In the genomic region with DNA sequence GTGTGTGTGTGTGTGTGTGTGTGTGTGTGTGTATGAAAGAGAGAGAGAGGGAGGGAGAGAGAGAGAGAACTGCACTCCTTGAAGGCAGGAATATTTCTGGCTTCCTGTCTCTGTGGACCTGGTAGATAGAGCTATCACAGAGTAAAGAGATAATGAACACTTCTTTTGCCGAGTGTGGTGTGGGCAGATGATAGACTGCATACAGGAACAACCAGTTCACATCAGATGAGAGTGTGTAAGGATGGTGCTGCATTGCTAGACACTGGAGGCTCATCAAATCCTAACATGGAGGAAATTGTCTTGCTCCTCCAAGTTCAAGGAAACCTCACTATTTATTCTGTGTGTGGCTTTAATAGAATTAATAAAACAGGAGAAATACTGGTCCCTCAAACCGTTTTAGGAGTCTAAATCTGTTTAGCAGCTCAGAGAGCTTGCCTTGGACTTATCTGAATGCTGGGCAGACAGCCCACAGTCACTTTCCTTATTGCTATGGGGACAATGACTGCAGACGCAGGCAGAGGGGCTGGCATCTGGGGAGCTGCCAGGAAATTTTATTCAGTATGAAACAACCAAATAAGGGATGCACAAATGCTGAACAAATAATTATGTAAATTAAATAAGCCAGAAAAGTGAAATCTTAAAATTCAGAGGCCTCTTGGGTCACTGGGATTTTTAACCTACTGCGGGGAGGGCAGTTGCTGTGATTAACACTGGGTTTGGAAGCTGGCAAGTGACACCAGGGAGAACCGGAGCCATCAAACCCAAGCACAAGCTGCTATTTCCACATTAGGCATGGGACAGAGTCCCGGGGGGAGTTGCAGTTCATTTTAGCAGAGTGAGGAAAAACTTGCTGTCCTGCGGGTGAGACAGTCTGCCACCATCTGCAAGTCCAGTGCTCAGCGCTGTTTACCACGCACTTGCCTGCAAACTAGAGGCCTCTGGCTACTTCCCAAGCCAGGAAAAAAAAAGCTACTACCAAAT, we compare ENCODE assay signal across 10 mouse cellular contexts. TPM values are rescaled to one million over a fixed set of nuclear protein-coding genes. Genes with fewer than 3 reads are reported as not detected.
DNase-seq lines count a peak whose midpoint lies in the region; ATAC-seq and TF ChIP-seq lines count a peak whose summit lies in the region.
"Had no signal": no experiment of that assay in that cellular context is flagged by ENCODE, and none has a peak within 500 bp of the region (broad histone marks: within the 10 kb centered on the region; RNA-seq: fewer than 3 reads in every experiment).

No protein-coding gene starts in this region.

- DNase-seq in left cerebral cortex, adult 2 months (ENCODE audit: extremely low spot score in 1 of 2, low spot score in 2 of 2) = peak in 1 of 2 experiments; percentile 33
- DNase-seq in left cerebral cortex, adult 11 months (ENCODE audit: low spot score) = no peak
- DNase-seq in cerebellum, postnatal 25 days = peak; percentile 13 to 31
- peak; percentile 81 for DNase-seq in heart, postnatal 0 days (ENCODE audit: low spot score)
- DNase-seq in lung, embryonic 14.5 days = peak; percentile 76
- DNase-seq in kidney, adult 11 months = no peak

- peaks cover 22% of the 10 kb centered on the region for H3K4me1 ChIP-seq in heart, postnatal 0 days (ENCODE audit: control insufficient read depth, insufficient read depth)
- H3K4me1 ChIP-seq in lung, embryonic 14.5 days (ENCODE audit: insufficient read depth) = peaks cover 9% of the 10 kb centered on the region

- ATAC-seq in heart, postnatal 0 days (ENCODE audit: insufficient read depth, low read depth) = peak; percentile 87
- peak; percentile 80; the same call in 1 of the 2 replicates for ATAC-seq in lung, embryonic 14.5 days (ENCODE audit: insufficient read depth)
- ATAC-seq in granulocyte monocyte progenitor cell, adult 5-6 weeks (replicated peaks; ENCODE audit: poor library complexity, severe bottlenecking) = no peak
- no peak for ATAC-seq in erythroid progenitor cell, adult 5-6 weeks (replicated peaks; ENCODE audit: low FRiP score, poor library complexity, severe bottlenecking)

- intact Hi-C loops in left cerebral cortex, adult 2 months (cut with DNase I) = loop anchor here (2.0 kb wide), 1 partner anchor 26 kb away; no protein-coding TSS in a partner anchor

- TF ChIP-seq CTCF in left cerebral cortex, adult 2 months (IDR thresholded peaks at IDR 0.05) = no peak
- no peak for TF ChIP-seq CTCF in heart, postnatal 0 days (IDR thresholded peaks at IDR 0.05; ENCODE audit: low read depth)
- no peak for TF ChIP-seq CTCF in lung, embryonic 14.5 days (IDR thresholded peaks at IDR 0.05; ENCODE audit: low read depth)

- H3K36me3 ChIP-seq in heart, postnatal 0 days (replicated peaks; ENCODE audit: control insufficient read depth, insufficient read depth, low read length) = no peaks in the 10 kb centered on the region
- no peaks in the 10 kb centered on the region for H3K36me3 ChIP-seq in lung, embryonic 14.5 days (ENCODE audit: insufficient read depth)
- H3K36me3 ChIP-seq: G1E had no signal

- H3K27me3 ChIP-seq in heart, postnatal 0 days (ENCODE audit: control insufficient read depth, insufficient read depth, low read length) = no peaks in the 10 kb centered on the region
- H3K27me3 ChIP-seq in lung, embryonic 14.5 days (ENCODE audit: insufficient read depth, low read length) = no peaks in the 10 kb centered on the region

- 0 out of 2 replicates have a peak overlapping the region, but pooled peaks have one; percentile 9 for H3K9ac ChIP-seq in heart, postnatal 0 days (replicated peaks; ENCODE audit: low read depth, low read length)
- no peak overlapping the region for H3K9ac ChIP-seq in lung, embryonic 14.5 days

- H3K4me2 ChIP-seq in heart, postnatal 0 days (ENCODE audit: low read depth, low read length) = peak overlapping the region; percentile 46
- H3K4me2 ChIP-seq in lung, embryonic 14.5 days = peak overlapping the region; percentile 19; the same call in 1 of the 2 replicates

- H3K4me3 ChIP-seq in left cerebral cortex, adult 2 months = no peak overlapping the region
- H3K4me3 ChIP-seq in heart, postnatal 0 days (ENCODE audit: low read depth, low read length) = peak overlapping the region; percentile 16; the same call in 1 of the 2 replicates
- no peak overlapping the region for H3K4me3 ChIP-seq in lung, embryonic 14.5 days (ENCODE audit: low read depth, low read length)

- no peaks in the 10 kb centered on the region for H3K9me3 ChIP-seq in heart, postnatal 0 days (replicated peaks; ENCODE audit: control insufficient read depth, low read length)
- H3K9me3 ChIP-seq in lung, embryonic 14.5 days (ENCODE audit: low read depth, low read length) = no peaks in the 10 kb centered on the region
- H3K9me3 ChIP-seq: G1E had no signal

- TF ChIP-seq EP300 in heart, postnatal 0 days (IDR thresholded peaks at IDR 0.05; ENCODE audit: low read depth) = no peak; the same call in 1 of the 2 replicates

- 15% methylated on average over 9 of the region's 9 CpGs for WGBS in heart, postnatal 0 days
- 39% methylated on average over 9 of the region's 9 CpGs for WGBS in lung, embryonic 14.5 days

- peak overlapping the region; percentile 21 for H3K27ac ChIP-seq in left cerebral cortex, adult 2 months
- peak overlapping the region; percentile 89 for H3K27ac ChIP-seq in heart, postnatal 0 days (ENCODE audit: low read depth)
- H3K27ac ChIP-seq in lung, embryonic 14.5 days (ENCODE audit: low read depth) = peak overlapping the region; percentile 68; the same call in 1 of the 2 replicates
- H3K27ac ChIP-seq: macrophage had no signal

RNA-seq across cellular contexts. Expression of a gene that starts 43.5 kb away (rescaled TPM):
- total RNA-seq in left cerebral cortex, adult 2 months (2021) = 1 to 10 TPM; 8.5 to 8.7 TPM
- 1.5 TPM in 1 of 2 replicates, not detected in the other for total RNA-seq in heart, postnatal 0 days (2014; rRNA removed; ENCODE audit: low replicate concordance)
- polyA plus RNA-seq in heart, postnatal 0 days (2015; fragmentation: Nextera tagmentation; extraction: Ambion mirVana) = 4.5 and 5.1 TPM in 2 replicates
- 11.9 and 15.1 TPM in 2 replicates for polyA plus RNA-seq in lung, embryonic 14.5 days (2014; fragmentation: Nextera tagmentation; extraction: Ambion mirVana)
- 195 and 204 TPM in 2 replicates for total RNA-seq in granulocyte monocyte progenitor cell, adult 5-6 weeks (2014; fragmentation: Nextera tagmentation)
- total RNA-seq in granulocyte monocyte progenitor cell, adult 5-6 weeks (2017) = 155 and 188 TPM in 2 replicates
- total RNA-seq in erythroid progenitor cell, adult 5-6 weeks (2015; ENCODE audit: low replicate concordance) = 39.4 and 51.2 TPM in 2 replicates
- 9.9 and 19.3 TPM in 2 replicates for total RNA-seq in erythroid progenitor cell, adult 5-6 weeks (2017; ENCODE audit: low replicate concordance)
- polyA plus RNA-seq: G1E had no signal

Comparison
In these comparisons a context has a peak if more than half of its experiments do, and no peak if none do; other contexts are left out.
1. DNase-seq: peak in cerebellum, postnatal 25 days (2 of 2), heart, postnatal 0 days (single experiment) and lung, embryonic 14.5 days (single experiment); none in left cerebral cortex, adult 11 months (single experiment) and kidney, adult 11 months (single experiment).
2. H3K27ac ChIP-seq: peak in every context shown above with its lines; median percentile 89 in heart, postnatal 0 days; 68 in lung, embryonic 14.5 days; 21 in left cerebral cortex, adult 2 months.
3. ATAC-seq: peak in heart, postnatal 0 days (single experiment) and lung, embryonic 14.5 days (single experiment); none in granulocyte monocyte progenitor cell, adult 5-6 weeks (single experiment) and erythroid progenitor cell, adult 5-6 weeks (single experiment).